Mouse (Mus musculus) midbrain, embryonic 15.5 days (tissue): ENCODE results near the gene Jmjd6. TPM values are rescaled to one million over a fixed set of nuclear protein-coding genes. Genes with fewer than 3 reads are reported as not detected.
A peak's percentile ranks its signal among the peaks of the same experiment; 100 is the strongest.

Experiments
- ATAC-seq: fragments of 200-750 bp; cut with Nextera tagmentation; replicated peaks from 2 replicates; pipeline ENCODE4 v1.8.0; 2017; ENCODE audit warnings: moderate TSS enrichment
- H3K27ac ChIP-seq: fragments of 300-500 bp; sonication (generic); 2 replicates; pipeline ENCODE4 v1.5.1; 2015; ENCODE audit warnings: mild to moderate bottlenecking, inconsistent platforms
- H3K27me3 ChIP-seq: fragments of 300-500 bp; sonication (generic); replicated peaks from 2 replicates; pipeline ENCODE4 v1.6.1; 2015; ENCODE audit warnings: inconsistent platforms
- H3K36me3 ChIP-seq: fragments of 300-500 bp; sonication (generic); replicated peaks from 2 replicates; pipeline ENCODE4 v1.6.1; 2015; ENCODE audit warnings: inconsistent platforms
- H3K4me1 ChIP-seq: fragments of 300-500 bp; sonication (generic); 2 replicates; pipeline ENCODE4 v1.6.1; 2015; ENCODE audit warnings: inconsistent platforms
- H3K4me2 ChIP-seq: fragments of 300-500 bp; sonication (generic); 2 replicates; pipeline ENCODE4 v1.6.1; 2015; ENCODE audit warnings: inconsistent platforms, mild to moderate bottlenecking, moderate library complexity
- H3K4me3 ChIP-seq: fragments of 300-500 bp; sonication (generic); 2 replicates; pipeline ENCODE4 v1.5.1; 2015; ENCODE audit warnings: mild to moderate bottlenecking, inconsistent platforms
- H3K9ac ChIP-seq: fragments of 300-500 bp; sonication (generic); 2 replicates; pipeline ENCODE4 v1.6.1; 2015; ENCODE audit warnings: mild to moderate bottlenecking, inconsistent platforms
- H3K9me3 ChIP-seq: fragments of 300-500 bp; sonication (generic); 2 replicates; pipeline ENCODE4 v1.6.1; 2016; ENCODE audit warnings: inconsistent platforms
- WGBS: fragments of 180-500 bp; shearing (Covaris S2); methylation state at CpG from one replicate; pipeline ENCODE4 v1.1.7; 2015; ENCODE audit warnings: mixed read lengths; 5-methylcytosine and 5-hydroxymethylcytosine counted together
- polyA plus RNA-seq: library from polyadenylated mRNA; unstranded; fragments of >200 nt; fragmentation: Nextera tagmentation; extraction: Ambion mirVana; gene quantifications from 2 replicates; pipeline ENCODE4 v1.2.1, GENCODE M21; 2015

The Jmjd6 gene
- polyA plus RNA-seq = 73.8 and 75.1 TPM in 2 replicates

DNA sequence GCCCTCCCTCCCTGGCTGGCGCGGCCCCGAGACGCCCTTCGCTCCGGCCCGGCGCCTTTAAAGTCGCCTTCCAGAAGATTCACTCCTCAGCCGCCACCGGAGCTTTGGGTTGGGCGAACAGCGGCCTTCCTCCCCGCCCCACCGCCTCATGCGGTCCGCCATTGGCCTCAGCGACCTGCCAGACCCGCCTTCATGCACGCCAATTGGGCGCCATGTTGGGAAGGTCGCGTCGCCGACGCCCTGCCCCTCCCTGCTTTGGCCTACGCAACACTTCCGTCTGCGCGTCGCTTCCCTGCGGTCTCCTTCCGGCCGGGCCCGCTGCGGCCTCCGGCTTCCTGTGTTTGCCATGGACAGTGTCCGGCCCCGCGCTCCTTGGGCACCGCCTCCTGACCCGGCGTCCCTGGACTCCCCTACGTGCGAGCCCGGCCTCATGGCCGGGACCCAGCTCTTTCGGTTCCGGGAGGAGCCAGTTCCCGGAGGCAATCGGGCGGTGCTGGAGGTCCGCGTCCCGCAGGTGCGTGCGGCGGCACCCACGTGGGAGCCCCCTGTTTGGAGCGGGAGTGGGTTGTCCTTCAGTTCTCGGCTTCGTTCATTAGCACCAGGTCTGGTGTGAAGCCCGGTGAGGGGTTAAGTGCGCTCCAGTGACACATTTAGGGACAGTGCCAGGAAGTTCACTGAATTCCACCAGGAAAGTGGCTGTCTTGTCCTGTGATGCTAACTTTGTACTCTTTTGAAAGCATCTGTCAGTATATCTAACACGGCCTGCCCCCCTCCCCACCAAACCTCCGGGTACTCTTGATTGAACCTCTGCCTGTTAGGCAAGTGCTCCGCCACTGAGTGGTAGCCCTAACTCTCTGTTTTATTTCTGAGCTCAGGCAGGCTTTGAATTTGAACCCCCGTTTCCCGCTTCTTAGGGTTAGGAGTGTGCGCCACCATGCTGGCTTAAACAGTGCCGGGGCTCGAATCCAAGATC is at the start of gene Jmjd6, which contains the start of gene Mettl23:
Jmjd6 (minus strand) TSS at position 189 of the 973 bp plus-strand sequence.
Mettl23 (plus strand) TSS at position 18 of the 973 bp plus-strand sequence.
- H3K27me3 ChIP-seq = no peaks in the 10 kb centered on the region
- H3K4me2 ChIP-seq = peak within 1 kb of the TSS; percentile 76
- under 1% methylated on average over 72 of the region's 72 CpGs for WGBS
- H3K9me3 ChIP-seq = no peaks in the 10 kb centered on the region
- peak within 1 kb of the TSS; percentile 63 for H3K4me3 ChIP-seq
- peak within 1 kb of the TSS; percentile 97 for H3K27ac ChIP-seq
- H3K36me3 ChIP-seq = peaks cover 24% of the 10 kb centered on the region
- ATAC-seq = peak; percentile 98
- peaks cover 54% of the 10 kb centered on the region for H3K4me1 ChIP-seq
- peak within 1 kb of the TSS; percentile 76 for H3K9ac ChIP-seq

DNA sequence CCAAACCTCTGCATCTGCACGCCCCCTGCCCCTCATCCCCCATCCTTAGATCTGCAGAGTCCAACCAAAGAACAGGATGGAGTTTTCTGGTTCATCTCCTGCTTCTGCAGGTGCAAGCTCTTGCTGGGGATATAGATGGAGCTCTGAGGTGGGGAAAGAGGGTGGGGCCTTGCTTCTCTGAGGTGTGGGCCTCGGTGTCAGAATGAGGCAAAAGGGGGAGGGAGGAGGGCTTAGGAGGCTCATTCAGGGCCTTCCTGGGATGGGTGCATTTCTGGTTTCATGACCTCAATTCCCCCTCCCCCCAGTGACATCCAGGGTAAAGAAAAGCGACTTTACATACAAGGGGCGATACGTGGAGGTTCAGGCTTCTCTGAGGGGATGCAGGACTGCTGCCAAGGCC is 43.9 kb upstream of the Jmjd6 start:
- H3K4me1 ChIP-seq = peaks cover 10% of the 10 kb centered on the region
- ATAC-seq = no peak
- no peak overlapping the region for H3K4me2 ChIP-seq
- WGBS = 70% methylated on average over 5 of the region's 5 CpGs
- H3K9me3 ChIP-seq = no peaks in the 10 kb centered on the region
- H3K4me3 ChIP-seq = no peak overlapping the region
- no peaks in the 10 kb centered on the region for H3K36me3 ChIP-seq
- no peak overlapping the region for H3K27ac ChIP-seq
- 0 out of 2 replicates have a peak, but pooled peaks cover 5% of the 10 kb centered on the region for H3K27me3 ChIP-seq
- H3K9ac ChIP-seq = no peak overlapping the region

DNA sequence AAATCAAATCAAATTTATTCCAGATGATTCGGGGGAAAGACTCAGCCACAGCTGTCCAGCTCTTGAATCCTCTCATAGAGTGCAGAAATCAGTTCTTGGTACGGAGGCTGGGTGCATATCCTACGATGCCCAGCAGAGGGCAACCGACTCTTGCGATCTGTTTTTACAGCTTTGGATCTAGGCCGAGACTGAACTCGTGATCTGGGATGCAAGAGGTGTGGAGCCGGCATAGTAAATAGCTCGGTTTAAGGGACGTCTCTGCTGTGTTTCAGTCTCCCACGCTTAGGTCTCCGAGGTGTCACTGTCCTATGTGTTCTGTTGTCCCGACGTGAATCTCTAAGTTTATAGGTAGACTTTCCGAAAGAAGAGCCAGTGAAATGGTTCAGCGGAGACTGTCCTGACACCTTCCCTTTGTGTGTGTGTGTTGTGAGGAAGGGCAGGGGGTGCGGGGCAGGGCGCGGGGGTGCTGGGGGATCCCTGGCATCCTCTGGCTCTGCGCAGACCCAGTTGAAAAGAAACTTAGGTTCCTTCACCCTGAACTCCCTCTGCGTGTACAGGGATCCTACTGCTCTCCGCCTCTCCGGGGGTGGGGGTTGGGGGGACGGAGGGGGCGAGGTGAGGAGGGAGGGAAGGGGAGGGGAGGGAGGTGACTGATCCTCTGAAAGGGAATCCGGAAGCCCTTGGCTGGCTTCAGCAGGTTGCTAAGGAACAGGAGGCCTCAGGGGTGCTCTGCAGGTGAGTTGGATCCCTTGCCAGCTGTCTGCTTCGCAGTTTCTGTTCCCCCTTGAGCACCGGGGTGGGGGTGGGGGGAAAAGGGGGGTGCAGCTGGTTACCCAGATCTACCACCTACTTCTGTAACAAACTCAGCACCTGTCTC is 42.3 kb upstream of the Jmjd6 start:
- Histone ChIP-seq H3K9me3 (no peaks in the 10 kb centered on the region), H3K27me3 (0 out of 2 replicates have a peak, but pooled peaks cover 5% of the 10 kb centered on the region), H3K4me3 (peak overlapping the region; percentile 21), H3K4me2 (peak overlapping the region; percentile 41), H3K9ac (no peak overlapping the region), H3K4me1 (peaks cover 10% of the 10 kb centered on the region), H3K27ac (0 out of 2 replicates have a peak overlapping the region, but pooled peaks have one; percentile 19), H3K36me3 (no peaks in the 10 kb centered on the region)
- WGBS = 4% methylated on average over 28 of the region's 28 CpGs
- ATAC-seq = peak; percentile 70

DNA sequence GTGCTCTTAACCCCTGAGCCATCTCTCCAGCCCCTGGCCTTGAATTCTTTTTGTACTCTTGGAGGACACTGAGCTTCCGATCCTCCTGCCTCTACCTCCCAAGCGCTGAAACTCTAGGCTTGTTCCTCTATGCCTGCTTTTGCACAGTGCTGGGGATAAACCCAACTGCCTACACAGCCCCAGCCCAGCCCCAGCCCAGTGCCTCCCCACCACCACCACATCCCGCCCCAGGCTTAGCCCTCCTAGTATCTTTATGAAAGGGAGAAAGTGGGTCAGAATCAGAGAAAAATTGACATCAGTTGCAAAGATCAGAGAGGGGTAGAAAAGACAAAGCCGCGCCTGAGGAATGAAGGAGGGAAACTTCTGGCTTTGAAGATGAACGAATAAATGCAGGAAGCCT is 40.8 kb upstream of the Jmjd6 start:
- H3K4me2 ChIP-seq = no peak overlapping the region
- H3K4me1 ChIP-seq = peaks cover 10% of the 10 kb centered on the region
- H3K36me3 ChIP-seq = no peaks in the 10 kb centered on the region
- ATAC-seq = no peak
- 82% methylated on average over 6 of the region's 6 CpGs for WGBS
- H3K4me3 ChIP-seq = no peak overlapping the region
- no peak overlapping the region for H3K9ac ChIP-seq
- H3K9me3 ChIP-seq = no peaks in the 10 kb centered on the region
- H3K27me3 ChIP-seq = 0 out of 2 replicates have a peak, but pooled peaks cover 5% of the 10 kb centered on the region
- H3K27ac ChIP-seq = no peak overlapping the region

GRCm38 (mm10) chr11:116882446-116882845 is 39.2 kb upstream of the Jmjd6 start:
- Histone ChIP-seq H3K4me3 (no peak overlapping the region), H3K27ac (no peak overlapping the region), H3K27me3 (0 out of 2 replicates have a peak, but pooled peaks cover 5% of the 10 kb centered on the region), H3K36me3 (no peaks in the 10 kb centered on the region), H3K9me3 (no peaks in the 10 kb centered on the region), H3K9ac (no peak overlapping the region), H3K4me1 (peaks cover 10% of the 10 kb centered on the region), H3K4me2 (no peak overlapping the region)
- WGBS = 83% methylated on average over 10 of the region's 10 CpGs
- ATAC-seq = no peak

- H3K4me1 ChIP-seq = peaks cover 10% of the 10 kb centered on the region
- no peak overlapping the region for H3K27ac ChIP-seq
- no peaks in the 10 kb centered on the region for H3K9me3 ChIP-seq
- 48% methylated on average over 5 of the region's 5 CpGs for WGBS
- no peaks in the 10 kb centered on the region for H3K27me3 ChIP-seq
- no peak overlapping the region for H3K4me2 ChIP-seq
- no peak for ATAC-seq
- no peak overlapping the region for H3K9ac ChIP-seq
- H3K4me3 ChIP-seq = no peak overlapping the region
- H3K36me3 ChIP-seq = no peaks in the 10 kb centered on the region
Observed at GRCm38 (mm10) chr11:116881440-116881839, 38.2 kb upstream of the Jmjd6 start.

GRCm38 (mm10) chr11:116880839-116881238 is 37.6 kb upstream of the Jmjd6 start:
- 65% methylated on average over 7 of the region's 7 CpGs for WGBS
- H3K9me3 ChIP-seq = no peaks in the 10 kb centered on the region
- no peaks in the 10 kb centered on the region for H3K36me3 ChIP-seq
- no peak overlapping the region for H3K9ac ChIP-seq
- no peak for ATAC-seq
- H3K4me3 ChIP-seq = no peak overlapping the region
- no peaks in the 10 kb centered on the region for H3K27me3 ChIP-seq
- no peak overlapping the region for H3K4me2 ChIP-seq
- H3K4me1 ChIP-seq = peaks cover 6% of the 10 kb centered on the region
- H3K27ac ChIP-seq = no peak overlapping the region

DNA sequence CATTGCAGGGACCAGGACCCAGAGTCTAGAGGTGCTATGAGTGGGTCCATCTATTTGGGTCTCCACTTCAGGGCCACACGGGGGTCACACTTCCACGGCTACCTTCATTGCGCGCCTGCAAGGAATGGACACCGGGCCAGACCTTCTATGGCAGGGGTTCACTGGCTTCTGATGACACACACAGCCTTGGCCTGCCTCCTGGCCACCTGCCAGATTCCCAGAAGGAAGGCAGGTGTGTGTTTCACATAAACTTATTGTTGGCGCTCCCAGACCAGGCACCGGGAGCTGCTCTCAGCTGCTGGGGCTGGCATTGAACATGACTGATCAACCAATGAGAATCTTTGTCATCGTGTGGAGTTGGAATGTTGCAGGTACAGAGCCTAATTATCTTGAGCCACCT is 35.2 kb upstream of the Jmjd6 start:
- no peak for ATAC-seq
- no peaks in the 10 kb centered on the region for H3K9me3 ChIP-seq
- 92% methylated on average over 8 of the region's 8 CpGs for WGBS
- no peak overlapping the region for H3K4me2 ChIP-seq
- no peaks in the 10 kb centered on the region for H3K27me3 ChIP-seq
- H3K36me3 ChIP-seq = peaks cover 3% of the 10 kb centered on the region; the same call in 1 of the 2 replicates
- H3K4me3 ChIP-seq = no peak overlapping the region
- H3K9ac ChIP-seq = no peak overlapping the region
- no peaks in the 10 kb centered on the region for H3K4me1 ChIP-seq
- H3K27ac ChIP-seq = no peak overlapping the region

GRCm38 (mm10) chr11:116873987-116874386 is 30.7 kb upstream of the Jmjd6 start:
- H3K4me3 ChIP-seq = no peak overlapping the region
- WGBS = 92% methylated on average over 20 of the region's 20 CpGs
- no peak overlapping the region for H3K4me2 ChIP-seq
- no peaks in the 10 kb centered on the region for H3K4me1 ChIP-seq
- H3K9me3 ChIP-seq = no peaks in the 10 kb centered on the region
- no peak overlapping the region for H3K9ac ChIP-seq
- no peak for ATAC-seq
- peaks cover 7% of the 10 kb centered on the region; the same call in 1 of the 2 replicates for H3K36me3 ChIP-seq
- no peaks in the 10 kb centered on the region for H3K27me3 ChIP-seq
- H3K27ac ChIP-seq = no peak overlapping the region

DNA sequence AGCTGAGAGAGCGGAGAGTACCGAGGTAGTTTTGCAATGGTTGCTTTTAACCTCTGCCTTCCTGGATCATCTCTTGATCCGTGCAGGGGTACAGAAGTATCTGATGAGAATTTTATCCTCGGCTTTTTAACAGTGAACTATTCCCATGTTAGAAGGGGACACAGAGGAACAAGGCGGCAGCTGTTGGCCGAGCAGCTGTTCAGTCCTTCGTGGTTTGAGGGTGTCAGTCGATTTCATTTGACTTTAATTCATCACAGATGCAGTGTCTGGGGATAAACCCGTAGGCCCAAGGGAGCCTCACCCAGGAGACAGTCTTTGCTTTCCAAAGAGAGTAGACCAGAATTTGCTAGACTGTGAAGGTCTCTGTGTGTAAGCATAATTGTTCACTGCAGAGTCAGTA is 28.3 kb upstream of the Jmjd6 start:
- no peaks in the 10 kb centered on the region for H3K27me3 ChIP-seq
- H3K36me3 ChIP-seq = peaks cover 7% of the 10 kb centered on the region; the same call in 1 of the 2 replicates
- H3K9ac ChIP-seq = no peak overlapping the region
- WGBS = 94% methylated on average over 9 of the region's 9 CpGs
- no peaks in the 10 kb centered on the region for H3K9me3 ChIP-seq
- no peak overlapping the region for H3K4me3 ChIP-seq
- no peak overlapping the region for H3K27ac ChIP-seq
- no peaks in the 10 kb centered on the region for H3K4me1 ChIP-seq
- ATAC-seq = no peak
- no peak overlapping the region for H3K4me2 ChIP-seq

GRCm38 (mm10) chr11:116869641-116870040 is 26.4 kb upstream of the Jmjd6 start:
- H3K4me3 ChIP-seq = no peak overlapping the region
- H3K27me3 ChIP-seq = no peaks in the 10 kb centered on the region
- H3K36me3 ChIP-seq = peaks cover 15% of the 10 kb centered on the region
- H3K27ac ChIP-seq = no peak overlapping the region
- no peaks in the 10 kb centered on the region for H3K9me3 ChIP-seq
- no peaks in the 10 kb centered on the region for H3K4me1 ChIP-seq
- no peak overlapping the region for H3K9ac ChIP-seq
- WGBS = 93% methylated on average over 4 of the region's 4 CpGs
- no peak for ATAC-seq
- H3K4me2 ChIP-seq = no peak overlapping the region

GRCm38 (mm10) chr11:116869223-116869622 is 26.0 kb upstream of the Jmjd6 start:
- Histone ChIP-seq H3K36me3 (peaks cover 18% of the 10 kb centered on the region), H3K27me3 (no peaks in the 10 kb centered on the region), H3K9me3 (no peaks in the 10 kb centered on the region), H3K4me1 (no peaks in the 10 kb centered on the region), H3K4me3 (no peak overlapping the region), H3K27ac (no peak overlapping the region), H3K4me2 (no peak overlapping the region), H3K9ac (no peak overlapping the region)
- ATAC-seq = no peak
- WGBS = 93% methylated on average over 8 of the region's 8 CpGs
